Mouse (Mus musculus) liver, embryonic 14.5 days (tissue): ENCODE measurements around the gene Spef1.

Experiments used
- CTCF ChIP-seq: IDR thresholded peaks from 2 replicates; pipeline ENCODE4 v1.5.1; 2016; ENCODE audit warnings: antibody characterized with exemption, low read depth, control low read depth
- EP300 ChIP-seq: IDR thresholded peaks from 2 replicates; pipeline ENCODE4 v1.6.1; 2016; ENCODE audit warnings: antibody characterized with exemption, low read depth

GRCm38 (mm10) chr2:131174700-131175099 lies 12.4 kb downstream of the Spef1 start:
- TF ChIP-seq CTCF, result no peak
- no peak for TF ChIP-seq EP300
